Mouse (Mus musculus) 3134 (cell line): ENCODE measurements around the gene Sh3d19.
"Not testable (repeated sequence)": the region's sequence is repeated elsewhere in the genome, so short reads cannot be mapped to it uniquely, and the experiment has no call there.

Experiments used
- DNase-seq: peaks from one replicate; pipeline ENCODE4 v3.0.0-alpha.2; 2011; ENCODE audit warnings: low spot score; ENCODE audit not compliant: insufficient read length; ENCODE audit errors: extremely low read depth

Gene Sh3d19

GRCm38 (mm10) chr3:86085001-86085400 is 114.1 kb downstream of the Sh3d19 start:
- DNase-seq, result no peak

- no peak for DNase-seq
Measured at GRCm38 (mm10) chr3:86087872-86088271, 117.0 kb downstream of the Sh3d19 start.

- no peak for DNase-seq
Measured at GRCm38 (mm10) chr3:86093213-86093845, 122.4 kb downstream of the Sh3d19 start.

GRCm38 (mm10) chr3:86093907-86094306 is 123.0 kb downstream of the Sh3d19 start:
- DNase-seq, result no peak

- no peak for DNase-seq
Measured at GRCm38 (mm10) chr3:86101956-86102355, 131.0 kb downstream of the Sh3d19 start.

- DNase-seq, result no peak
Measured at GRCm38 (mm10) chr3:86103449-86104291, 132.8 kb downstream of the Sh3d19 start.

GRCm38 (mm10) chr3:86104433-86104832 is 133.5 kb downstream of the Sh3d19 start:
- not testable (repeated sequence) for DNase-seq

- DNase-seq, result no peak
Measured at GRCm38 (mm10) chr3:86104909-86105308, 134.0 kb downstream of the Sh3d19 start.

GRCm38 (mm10) chr3:86106086-86106632 is 135.2 kb downstream of the Sh3d19 start:
- no peak for DNase-seq

GRCm38 (mm10) chr3:86107637-86108539 is 137.0 kb downstream of the Sh3d19 start:
- DNase-seq, result no peak

- no peak for DNase-seq
Measured at GRCm38 (mm10) chr3:86108576-86108975, 137.7 kb downstream of the Sh3d19 start.

GRCm38 (mm10) chr3:86109099-86109498 is 138.2 kb downstream of the Sh3d19 start:
- no peak for DNase-seq

GRCm38 (mm10) chr3:86110077-86110476 is 139.2 kb downstream of the Sh3d19 start:
- DNase-seq, result peak; percentile 57

GRCm38 (mm10) chr3:86112766-86113165 is 141.9 kb downstream of the Sh3d19 start:
- no peak for DNase-seq

- peak; percentile 34 for DNase-seq
Measured at GRCm38 (mm10) chr3:86114659-86115338, 143.9 kb downstream of the Sh3d19 start.

GRCm38 (mm10) chr3:86116951-86117350 is 146.0 kb downstream of the Sh3d19 start:
- DNase-seq, result no peak

GRCm38 (mm10) chr3:86119237-86119932 is 148.5 kb downstream of the Sh3d19 start:
- DNase-seq, result no peak

GRCm38 (mm10) chr3:86122156-86122555 is 151.2 kb downstream of the Sh3d19 start:
- no peak for DNase-seq

- DNase-seq, result no peak
Measured at GRCm38 (mm10) chr3:86123251-86123746, 152.4 kb downstream of the Sh3d19 start.
